Mouse (Mus musculus): ENCODE measurements around the gene Cdsn. TPM values are rescaled to one million over a fixed set of nuclear protein-coding genes. Genes with fewer than 3 reads are reported as not detected.
"Not testable (repeated sequence)": the region's sequence is repeated elsewhere in the genome, so short reads cannot be mapped to it uniquely, and the experiment has no call there.

Cdsn gene
- total and polyA plus RNA-seq, 2 experiments: not detected

GRCm38 (mm10) chr17:35506881-35507280, 45.0 kb upstream of the Cdsn start:
- no peaks in the 10 kb centered on the region for H3K36me3 ChIP-seq (ENCODE audit: control insufficient read depth, insufficient read depth, low read length)
- no peak overlapping the region for H3K4me3 ChIP-seq (ENCODE audit: insufficient read depth, low read depth, low read length)
- no peaks in the 10 kb centered on the region for H3K4me1 ChIP-seq (ENCODE audit: control insufficient read depth, insufficient read depth, low read length)
- no peaks in the 10 kb centered on the region for H3K27me3 ChIP-seq (ENCODE audit: control insufficient read depth, insufficient read depth, low read length)
- no peak overlapping the region for H3K9ac ChIP-seq (ENCODE audit: low read depth, low read length)
- no peak for TF ChIP-seq CTCF (IDR thresholded peaks at IDR 0.05; ENCODE audit: low read depth, low read length)
- TF ChIP-seq POLR2A (IDR thresholded peaks at IDR 0.05; ENCODE audit: extremely low read depth, insufficient read depth, low read length): no peak
- no peak overlapping the region for H3K27ac ChIP-seq (replicated peaks; ENCODE audit: insufficient read depth, low read depth, low read length)
- DNase-seq (ENCODE audit: extremely low read depth, low read depth, low spot score): no peak
- no peaks in the 10 kb centered on the region for H3K79me2 ChIP-seq (ENCODE audit: control insufficient read depth, insufficient read depth, low read length)
- WGBS: 57% methylated on average over 10 of the region's 10 CpGs

GRCm38 (mm10) chr17:35507556-35508260, 44.2 kb upstream of the Cdsn start:
- Histone ChIP-seq H3K4me3 (ENCODE audit: insufficient read depth, low read depth, low read length) (no peak overlapping the region), H3K4me1 (ENCODE audit: control insufficient read depth, insufficient read depth, low read length) (no peaks in the 10 kb centered on the region), H3K27ac (replicated peaks; ENCODE audit: insufficient read depth, low read depth, low read length) (no peak overlapping the region), H3K9ac (ENCODE audit: low read depth, low read length) (no peak overlapping the region), H3K36me3 (ENCODE audit: control insufficient read depth, insufficient read depth, low read length) (no peaks in the 10 kb centered on the region), H3K79me2 (ENCODE audit: control insufficient read depth, insufficient read depth, low read length) (no peaks in the 10 kb centered on the region), H3K27me3 (ENCODE audit: control insufficient read depth, insufficient read depth, low read length) (no peaks in the 10 kb centered on the region)
- WGBS: 45% methylated on average over 13 of the region's 13 CpGs
- DNase-seq (ENCODE audit: extremely low read depth, low read depth, low spot score): no peak
- TF ChIP-seq POLR2A (IDR thresholded peaks at IDR 0.05; ENCODE audit: extremely low read depth, insufficient read depth, low read length): no peak
- no peak for TF ChIP-seq CTCF (IDR thresholded peaks at IDR 0.05; ENCODE audit: low read depth, low read length)

- H3K79me2 ChIP-seq (ENCODE audit: control insufficient read depth, insufficient read depth, low read length); H3K36me3 ChIP-seq (ENCODE audit: control insufficient read depth, insufficient read depth, low read length); H3K4me3 ChIP-seq (ENCODE audit: insufficient read depth, low read depth, low read length); H3K27ac ChIP-seq (replicated peaks; ENCODE audit: insufficient read depth, low read depth, low read length); H3K27me3 ChIP-seq (ENCODE audit: control insufficient read depth, insufficient read depth, low read length); DNase-seq (ENCODE audit: extremely low read depth, low read depth, low spot score); H3K9ac ChIP-seq (ENCODE audit: low read depth, low read length); H3K4me1 ChIP-seq (ENCODE audit: control insufficient read depth, insufficient read depth, low read length): not testable (repeated sequence)
- 63% methylated on average over 5 of the region's 5 CpGs for WGBS
These were observed 43.6 kb upstream of the Cdsn start for GRCm38 (mm10) chr17:35508279-35508678.

- Histone ChIP-seq H3K79me2 (ENCODE audit: control insufficient read depth, insufficient read depth, low read length) (no peaks in the 10 kb centered on the region), H3K9ac (ENCODE audit: low read depth, low read length) (no peak overlapping the region), H3K36me3 (ENCODE audit: control insufficient read depth, insufficient read depth, low read length) (no peaks in the 10 kb centered on the region), H3K27ac (replicated peaks; ENCODE audit: insufficient read depth, low read depth, low read length) (no peak overlapping the region), H3K4me1 (ENCODE audit: control insufficient read depth, insufficient read depth, low read length) (no peaks in the 10 kb centered on the region), H3K4me3 (ENCODE audit: insufficient read depth, low read depth, low read length) (no peak overlapping the region), H3K27me3 (ENCODE audit: control insufficient read depth, insufficient read depth, low read length) (no peaks in the 10 kb centered on the region)
- WGBS: 64% methylated on average over 8 of the region's 8 CpGs
- DNase-seq (ENCODE audit: extremely low read depth, low read depth, low spot score): no peak
- TF ChIP-seq POLR2A (IDR thresholded peaks at IDR 0.05; ENCODE audit: extremely low read depth, insufficient read depth, low read length) (no peak), CTCF (IDR thresholded peaks at IDR 0.05; ENCODE audit: low read depth, low read length) (peak; percentile 26; the same call in 1 of the 2 replicates)
These were observed 42.6 kb upstream of the Cdsn start for GRCm38 (mm10) chr17:35509284-35509683.

- Histone ChIP-seq H3K4me3 (ENCODE audit: insufficient read depth, low read depth, low read length) (no peak overlapping the region), H3K9ac (ENCODE audit: low read depth, low read length) (no peak overlapping the region), H3K36me3 (ENCODE audit: control insufficient read depth, insufficient read depth, low read length) (no peaks in the 10 kb centered on the region), H3K4me1 (ENCODE audit: control insufficient read depth, insufficient read depth, low read length) (peaks cover 4% of the 10 kb centered on the region), H3K27ac (replicated peaks; ENCODE audit: insufficient read depth, low read depth, low read length) (no peak overlapping the region), H3K79me2 (ENCODE audit: control insufficient read depth, insufficient read depth, low read length) (no peaks in the 10 kb centered on the region), H3K27me3 (ENCODE audit: control insufficient read depth, insufficient read depth, low read length) (no peaks in the 10 kb centered on the region)
- no peak for DNase-seq (ENCODE audit: extremely low read depth, low read depth, low spot score)
- 97% methylated on average over 7 of the region's 7 CpGs for WGBS
- TF ChIP-seq POLR2A (IDR thresholded peaks at IDR 0.05; ENCODE audit: extremely low read depth, insufficient read depth, low read length) (no peak), CTCF (IDR thresholded peaks at IDR 0.05; ENCODE audit: low read depth, low read length) (no peak)
These were observed 38.9 kb upstream of the Cdsn start for GRCm38 (mm10) chr17:35512916-35513626.

GRCm38 (mm10) chr17:35513886-35514285, 38.0 kb upstream of the Cdsn start:
- peak; percentile 73 for TF ChIP-seq CTCF (IDR thresholded peaks at IDR 0.05; ENCODE audit: low read depth, low read length)
- TF ChIP-seq POLR2A (IDR thresholded peaks at IDR 0.05; ENCODE audit: extremely low read depth, insufficient read depth, low read length): no peak
- H3K79me2 ChIP-seq (ENCODE audit: control insufficient read depth, insufficient read depth, low read length): no peaks in the 10 kb centered on the region
- DNase-seq (ENCODE audit: extremely low read depth, low read depth, low spot score): peak; percentile 55
- no peak overlapping the region for H3K4me3 ChIP-seq (ENCODE audit: insufficient read depth, low read depth, low read length)
- H3K36me3 ChIP-seq (ENCODE audit: control insufficient read depth, insufficient read depth, low read length): no peaks in the 10 kb centered on the region
- peaks cover 4% of the 10 kb centered on the region for H3K4me1 ChIP-seq (ENCODE audit: control insufficient read depth, insufficient read depth, low read length)
- H3K9ac ChIP-seq (ENCODE audit: low read depth, low read length): no peak overlapping the region
- WGBS: 31% methylated on average over 2 of the region's 2 CpGs
- no peaks in the 10 kb centered on the region for H3K27me3 ChIP-seq (ENCODE audit: control insufficient read depth, insufficient read depth, low read length)
- no peak overlapping the region for H3K27ac ChIP-seq (replicated peaks; ENCODE audit: insufficient read depth, low read depth, low read length)

Data from liver, adult 2 months (tissue).